8 mouse cellular contexts compared by ENCODE assay signal in genomic region chr17:84367663-84368062, GRCm38 (mm10).
A peak's percentile ranks its signal among the peaks of the same experiment; 100 is the strongest.
DNase-seq lines count a peak whose midpoint lies in the region; ATAC-seq and TF ChIP-seq lines count a peak whose summit lies in the region.

No protein-coding gene starts in this region.

- TF ChIP-seq CTCF in lung, postnatal 0 days (IDR thresholded peaks at IDR 0.05): peak; percentile 48

- peak overlapping the region; percentile 80 for H3K27ac ChIP-seq in lung, embryonic 15.5 days
- peak overlapping the region; percentile 77 for H3K27ac ChIP-seq in heart, embryonic 13.5 days (replicated peaks)
- peak overlapping the region; percentile 39 for H3K27ac ChIP-seq in lung, postnatal 0 days (ENCODE audit: low read length)

- no peak for DNase-seq in lung, postnatal 4 days
- DNase-seq in cerebellum, postnatal 10 days: peak; percentile 73 to 74
- peak; percentile 86 for DNase-seq in lung, postnatal 0 days (ENCODE audit: low spot score)
- no peak for DNase-seq in right cerebral cortex, adult 18-20 months
- no peak for DNase-seq in left cerebral cortex, adult 11 months (ENCODE audit: low spot score)
- no peak for DNase-seq in yolk sac, embryonic 10.5 days (ENCODE audit: low spot score)

- H3K4me1 ChIP-seq in lung, embryonic 15.5 days: peaks cover 78% of the 10 kb centered on the region
- H3K4me1 ChIP-seq in heart, embryonic 13.5 days: peaks cover 76% of the 10 kb centered on the region
- H3K4me1 ChIP-seq in lung, postnatal 0 days (ENCODE audit: insufficient read depth, low read depth, low read length): peaks cover 34% of the 10 kb centered on the region

- ATAC-seq in lung, embryonic 15.5 days (ENCODE audit: borderline replicate concordance, extremely low read depth, low FRiP score, low TSS enrichment): peak; percentile 37; the same call in 1 of the 2 replicates
- no peak for ATAC-seq in heart, embryonic 13.5 days (ENCODE audit: extremely low read depth, insufficient number of reproducible peaks, low FRiP score, low TSS enrichment)
- ATAC-seq in lung, postnatal 0 days: peak; percentile 46

- TF ChIP-seq EP300 in lung, postnatal 0 days (IDR thresholded peaks at IDR 0.05): peak; percentile 60

- H3K36me3 ChIP-seq in lung, embryonic 15.5 days: no peaks in the 10 kb centered on the region
- H3K36me3 ChIP-seq in heart, embryonic 13.5 days: no peaks in the 10 kb centered on the region
- no peaks in the 10 kb centered on the region for H3K36me3 ChIP-seq in lung, postnatal 0 days (ENCODE audit: insufficient read depth, low read length)

- 43% methylated on average over 3 of the region's 3 CpGs for WGBS in lung, embryonic 15.5 days
- 79% methylated on average over 3 of the region's 3 CpGs for WGBS in heart, embryonic 13.5 days
- WGBS in lung, postnatal 0 days: 41% methylated on average over 3 of the region's 3 CpGs

- H3K27me3 ChIP-seq in lung, embryonic 15.5 days: no peaks in the 10 kb centered on the region
- H3K27me3 ChIP-seq in heart, embryonic 13.5 days (replicated peaks): no peaks in the 10 kb centered on the region
- no peaks in the 10 kb centered on the region for H3K27me3 ChIP-seq in lung, postnatal 0 days (replicated peaks; ENCODE audit: insufficient read depth, low read length)

- H3K4me2 ChIP-seq in lung, embryonic 15.5 days: no peak overlapping the region
- no peak overlapping the region for H3K4me2 ChIP-seq in heart, embryonic 13.5 days
- H3K4me2 ChIP-seq in lung, postnatal 0 days (replicated peaks; ENCODE audit: low read depth, low read length): no peak overlapping the region

- H3K4me3 ChIP-seq in lung, embryonic 15.5 days: no peak overlapping the region
- no peak overlapping the region for H3K4me3 ChIP-seq in heart, embryonic 13.5 days
- no peak overlapping the region for H3K4me3 ChIP-seq in lung, postnatal 0 days (ENCODE audit: low read depth, low read length)

- no peaks in the 10 kb centered on the region for H3K9me3 ChIP-seq in lung, embryonic 15.5 days
- H3K9me3 ChIP-seq in heart, embryonic 13.5 days: no peaks in the 10 kb centered on the region
- no peaks in the 10 kb centered on the region for H3K9me3 ChIP-seq in lung, postnatal 0 days (ENCODE audit: low read length)

- H3K9ac ChIP-seq in lung, embryonic 15.5 days: no peak overlapping the region
- 0 out of 2 replicates have a peak overlapping the region, but pooled peaks have one; percentile 10 for H3K9ac ChIP-seq in heart, embryonic 13.5 days
- H3K9ac ChIP-seq in lung, postnatal 0 days (replicated peaks; ENCODE audit: low read depth): no peak overlapping the region

Comparison
In these comparisons a context has a peak if more than half of its experiments do, and no peak if none do; other contexts are left out.
1. DNase-seq: peak in cerebellum, postnatal 10 days (2 of 2) and lung, postnatal 0 days (single experiment); none in lung, postnatal 4 days (0 of 2), right cerebral cortex, adult 18-20 months (single experiment), left cerebral cortex, adult 11 months (single experiment) and yolk sac, embryonic 10.5 days (single experiment).
2. Peak in every context shown above with its lines, with median percentiles within 50 percentile points of each other: H3K27ac ChIP-seq.